Mouse (Mus musculus): ENCODE data around the gene Kng1. TPM values are rescaled to one million over a fixed set of nuclear protein-coding genes. Genes with fewer than 3 reads are reported as not detected.
"Not testable (repeated sequence)": the region's sequence is repeated elsewhere in the genome, so short reads cannot be mapped to it uniquely, and the experiment has no call there.

Gene Kng1
- polyA plus RNA-seq, 1 experiment = not detected

GRCm38 (mm10) chr16:23091345-23091744, 33.7 kb downstream of the Kng1 start:
- not testable (repeated sequence) for DNase-seq (ENCODE audit: low read depth, low spot score)

GRCm38 (mm10) chr16:23093321-23093953, 35.8 kb downstream of the Kng1 start:
- 77% methylated on average over 13 of the region's 13 CpGs for WGBS
- no peak for DNase-seq (ENCODE audit: low read depth, low spot score)

- no peak for DNase-seq (ENCODE audit: low read depth, low spot score)
- 77% methylated on average over 6 of the region's 6 CpGs for WGBS
These were observed 36.5 kb downstream of the Kng1 start for GRCm38 (mm10) chr16:23094136-23094535.

GRCm38 (mm10) chr16:23095581-23095980, 37.9 kb downstream of the Kng1 start:
- DNase-seq (ENCODE audit: low read depth, low spot score) = not testable (repeated sequence)
- WGBS = 72% methylated on average over 5 of the region's 5 CpGs

- 90% methylated on average over 1 of the region's 1 CpGs for WGBS
- not testable (repeated sequence) for DNase-seq (ENCODE audit: low read depth, low spot score)
These were observed 39.2 kb downstream of the Kng1 start for GRCm38 (mm10) chr16:23096886-23097285.

GRCm38 (mm10) chr16:23097290-23098104, 39.8 kb downstream of the Kng1 start:
- 87% methylated on average over 8 of the region's 8 CpGs for WGBS
- not testable (repeated sequence) for DNase-seq (ENCODE audit: low read depth, low spot score)

- WGBS = 97% methylated on average over 1 of the region's 1 CpGs
- not testable (repeated sequence) for DNase-seq (ENCODE audit: low read depth, low spot score)
These were observed 40.4 kb downstream of the Kng1 start for GRCm38 (mm10) chr16:23098105-23098452.

GRCm38 (mm10) chr16:23099632-23100031, 42.0 kb downstream of the Kng1 start:
- WGBS = 59% methylated on average over 12 of the region's 12 CpGs
- DNase-seq (ENCODE audit: low read depth, low spot score) = no peak

GRCm38 (mm10) chr16:23100099-23100575, 42.5 kb downstream of the Kng1 start:
- no peak for DNase-seq (ENCODE audit: low read depth, low spot score)
- WGBS = 26% methylated on average over 9 of the region's 9 CpGs

GRCm38 (mm10) chr16:23100613-23101012, 42.9 kb downstream of the Kng1 start:
- WGBS = 61% methylated on average over 10 of the region's 10 CpGs
- DNase-seq (ENCODE audit: low read depth, low spot score) = no peak

- DNase-seq (ENCODE audit: low read depth, low spot score) = no peak
- WGBS = 8% methylated on average over 15 of the region's 15 CpGs
These were observed 44.8 kb downstream of the Kng1 start for GRCm38 (mm10) chr16:23102340-23103037.

- no peak for DNase-seq (ENCODE audit: low read depth, low spot score)
- 27% methylated on average over 17 of the region's 17 CpGs for WGBS
These were observed 45.5 kb downstream of the Kng1 start for GRCm38 (mm10) chr16:23103038-23103745.

- DNase-seq (ENCODE audit: low read depth, low spot score) = no peak
- WGBS = 49% methylated on average over 2 of the region's 2 CpGs
These were observed 46.2 kb downstream of the Kng1 start for GRCm38 (mm10) chr16:23103841-23104240.

GRCm38 (mm10) chr16:23106121-23106520, 48.5 kb downstream of the Kng1 start:
- DNase-seq (ENCODE audit: low read depth, low spot score) = no peak
- WGBS = 43% methylated on average over 7 of the region's 7 CpGs

- WGBS = under 1% methylated on average over 71 of the region's 71 CpGs
- peak; percentile 85 for DNase-seq (ENCODE audit: low read depth, low spot score)
These were observed 49.7 kb downstream of the Kng1 start, which contains the start of gene Eif4a2 for GRCm38 (mm10) chr16:23107231-23107942. Gene Eif4a2 (plus strand): TSS chr16:23107444.

GRCm38 (mm10) chr16:23107946-23108759, 50.5 kb downstream of the Kng1 start:
- WGBS = under 1% methylated on average over 52 of the region's 52 CpGs
- no peak for DNase-seq (ENCODE audit: low read depth, low spot score)

- WGBS = under 1% methylated on average over 5 of the region's 5 CpGs
- DNase-seq (ENCODE audit: low read depth, low spot score) = no peak
These were observed 51.3 kb downstream of the Kng1 start for GRCm38 (mm10) chr16:23108943-23109342.
